Comparison of ENCODE assay signal across 9 mouse cellular contexts in genomic region chr9:71960026-71960396, GRCm38 (mm10).
A peak's percentile ranks its signal among the peaks of the same experiment; 100 is the strongest.
DNase-seq lines count a peak whose midpoint lies in the region; ATAC-seq and TF ChIP-seq lines count a peak whose summit lies in the region.
"Had no signal": no experiment of that assay in that cellular context is flagged by ENCODE, and none has a peak within 500 bp of the region (broad histone marks: within the 10 kb centered on the region; RNA-seq: fewer than 3 reads in every experiment).

No protein-coding gene starts in this region.

- no peak for DNase-seq in left cerebral cortex, adult 2 months (ENCODE audit: extremely low spot score in 1 of 2, low spot score in 2 of 2)
- no peak for DNase-seq in left cerebral cortex, adult 18-20 months (ENCODE audit: low spot score in 2 of 2)
- DNase-seq in thymus, postnatal 0 days (ENCODE audit: low spot score): no peak
- no peak for DNase-seq in thymus, postnatal 14 days
- DNase-seq: cerebellum, adult 11-12 months had no signal

- no peaks in the 10 kb centered on the region for H3K27me3 ChIP-seq in forebrain, embryonic 12.5 days
- no peaks in the 10 kb centered on the region for H3K27me3 ChIP-seq in midbrain, embryonic 15.5 days (replicated peaks)

- H3K4me1 ChIP-seq in bone marrow macrophage, adult 2 months (ENCODE audit: control insufficient read depth, insufficient read depth, low read length): peaks cover 20% of the 10 kb centered on the region
- peaks cover 4% of the 10 kb centered on the region for H3K4me1 ChIP-seq in forebrain, embryonic 12.5 days
- peaks cover 7% of the 10 kb centered on the region for H3K4me1 ChIP-seq in midbrain, embryonic 15.5 days

- H3K4me2 ChIP-seq in forebrain, embryonic 12.5 days: no peak overlapping the region
- H3K4me2 ChIP-seq in midbrain, embryonic 15.5 days: peak overlapping the region; percentile 36

- peak overlapping the region; percentile 6; the same call in 1 of the 2 replicates for H3K27ac ChIP-seq in left cerebral cortex, adult 2 months
- H3K27ac ChIP-seq in bone marrow macrophage, adult 2 months (ENCODE audit: insufficient read depth, low read depth, low read length): peak overlapping the region; percentile 36
- H3K27ac ChIP-seq in forebrain, embryonic 12.5 days: peak overlapping the region; percentile 53; the same call in 1 of the 2 replicates
- peak overlapping the region; percentile 39; the same call in 1 of the 2 replicates for H3K27ac ChIP-seq in midbrain, embryonic 15.5 days
- H3K27ac ChIP-seq: liver, embryonic 14.5 days had no signal

- no peak for TF ChIP-seq POLR2A in bone marrow macrophage, adult 2 months (IDR thresholded peaks at IDR 0.05; ENCODE audit: borderline replicate concordance, low read depth, low read length)

- TF ChIP-seq CTCF in left cerebral cortex, adult 2 months (IDR thresholded peaks at IDR 0.05): peak; percentile 58
- TF ChIP-seq CTCF in bone marrow macrophage, adult 2 months (IDR thresholded peaks at IDR 0.05; ENCODE audit: low read depth, low read length): no peak

- intact Hi-C loops in left cerebral cortex, adult 2 months (cut with DNase I): no loop called here

- ATAC-seq in forebrain, embryonic 12.5 days (ENCODE audit: low FRiP score): no peak
- no peak for ATAC-seq in midbrain, embryonic 15.5 days (replicated peaks)

- no peaks in the 10 kb centered on the region for H3K36me3 ChIP-seq in forebrain, embryonic 12.5 days (replicated peaks)
- H3K36me3 ChIP-seq in midbrain, embryonic 15.5 days (replicated peaks): no peaks in the 10 kb centered on the region

- H3K4me3 ChIP-seq in left cerebral cortex, adult 2 months: peak overlapping the region; percentile 28
- no peak overlapping the region for H3K4me3 ChIP-seq in bone marrow macrophage, adult 2 months (ENCODE audit: insufficient read depth, low read length)
- no peak overlapping the region for H3K4me3 ChIP-seq in forebrain, embryonic 12.5 days (replicated peaks)
- H3K4me3 ChIP-seq in midbrain, embryonic 15.5 days: peak overlapping the region; percentile 19; the same call in 1 of the 2 replicates

- H3K9me3 ChIP-seq in forebrain, embryonic 12.5 days: no peaks in the 10 kb centered on the region
- no peaks in the 10 kb centered on the region for H3K9me3 ChIP-seq in midbrain, embryonic 15.5 days

- no peak overlapping the region for H3K9ac ChIP-seq in forebrain, embryonic 12.5 days
- no peak overlapping the region for H3K9ac ChIP-seq in midbrain, embryonic 15.5 days
- H3K9ac ChIP-seq: liver, embryonic 14.5 days had no signal

Comparison
In these comparisons a context has a peak if more than half of its experiments do, and no peak if none do; other contexts are left out.
1. H3K4me3 ChIP-seq: peak in left cerebral cortex, adult 2 months (single experiment) and midbrain, embryonic 15.5 days (single experiment); none in bone marrow macrophage, adult 2 months (single experiment) and forebrain, embryonic 12.5 days (single experiment).
2. Peak in every context shown above with its lines, with median percentiles within 50 percentile points of each other: H3K27ac ChIP-seq.